Mouse (Mus musculus) lung, embryonic 15.5 days (tissue): ENCODE measurements around the gene Sephs2. TPM values are rescaled to one million over a fixed set of nuclear protein-coding genes. Genes with fewer than 3 reads are reported as not detected.
"Not testable (repeated sequence)": the region's sequence is repeated elsewhere in the genome, so short reads cannot be mapped to it uniquely, and the experiment has no call there.

Experiments used
- ATAC-seq: fragments of 200-750 bp; cut with Nextera tagmentation; 2 replicates; pipeline ENCODE4 v1.8.0; 2017; ENCODE audit warnings: moderate number of reproducible peaks, borderline replicate concordance; ENCODE audit not compliant: low FRiP score, low TSS enrichment; ENCODE audit errors: extremely low read depth
- H3K27ac ChIP-seq: fragments of 300-500 bp; sonication (generic); 2 replicates; pipeline ENCODE4 v1.5.1; 2015; ENCODE audit warnings: moderate library complexity, mild to moderate bottlenecking, inconsistent platforms
- H3K27me3 ChIP-seq: fragments of 300-500 bp; sonication (generic); 2 replicates; pipeline ENCODE4 v1.6.1; 2015; ENCODE audit warnings: inconsistent platforms
- H3K36me3 ChIP-seq: fragments of 300-500 bp; sonication (generic); 2 replicates; pipeline ENCODE4 v1.6.1; 2015; ENCODE audit warnings: inconsistent platforms
- H3K4me1 ChIP-seq: fragments of 300-500 bp; sonication (generic); 2 replicates; pipeline ENCODE4 v1.6.1; 2015; ENCODE audit warnings: inconsistent platforms
- H3K4me2 ChIP-seq: fragments of 300-500 bp; sonication (generic); 2 replicates; pipeline ENCODE4 v1.6.1; 2015; ENCODE audit warnings: inconsistent platforms, mild to moderate bottlenecking, moderate library complexity
- H3K4me3 ChIP-seq: fragments of 300-500 bp; sonication (generic); 2 replicates; pipeline ENCODE4 v1.5.1; 2015; ENCODE audit warnings: mild to moderate bottlenecking, inconsistent platforms
- H3K9ac ChIP-seq: fragments of 300-500 bp; sonication (generic); 2 replicates; pipeline ENCODE4 v1.6.1; 2015; ENCODE audit warnings: inconsistent platforms
- H3K9me3 ChIP-seq: fragments of 300-500 bp; sonication (generic); 2 replicates; pipeline ENCODE4 v1.6.1; 2016; ENCODE audit warnings: inconsistent platforms
- WGBS: fragments of 180-500 bp; shearing (Covaris S2); methylation state at CpG from one replicate; pipeline ENCODE4 v1.1.7; 2015; 5-methylcytosine and 5-hydroxymethylcytosine counted together
- polyA plus RNA-seq: library from polyadenylated mRNA; unstranded; fragments of >200 nt; fragmentation: Nextera tagmentation; extraction: Ambion mirVana; gene quantifications from 2 replicates; pipeline ENCODE4 v1.2.1, GENCODE M21; 2015

Sephs2 gene
- polyA plus RNA-seq, 1 experiment from 2014 or later, result 66.9 TPM

GRCm38 (mm10) chr7:127263526-127263925, 10.3 kb downstream of the Sephs2 start:
- no peak overlapping the region for H3K4me3 ChIP-seq
- H3K4me1 ChIP-seq, result peaks cover 17% of the 10 kb centered on the region
- no peak overlapping the region for H3K27ac ChIP-seq
- 97% methylated on average over 3 of the region's 3 CpGs for WGBS
- no peaks in the 10 kb centered on the region for H3K9me3 ChIP-seq
- no peaks in the 10 kb centered on the region for H3K36me3 ChIP-seq
- no peak for ATAC-seq
- H3K9ac ChIP-seq, result no peak overlapping the region
- no peaks in the 10 kb centered on the region for H3K27me3 ChIP-seq
- H3K4me2 ChIP-seq, result no peak overlapping the region

- Histone ChIP-seq H3K36me3 (0 out of 2 replicates have a peak, but pooled peaks cover 2% of the 10 kb centered on the region), H3K27ac (no peak overlapping the region), H3K4me2 (no peak overlapping the region), H3K9me3 (no peaks in the 10 kb centered on the region), H3K9ac (no peak overlapping the region), H3K27me3 (no peaks in the 10 kb centered on the region), H3K4me3 (no peak overlapping the region), H3K4me1 (peaks cover 17% of the 10 kb centered on the region)
- 64% methylated on average over 10 of the region's 10 CpGs for WGBS
- no peak for ATAC-seq
Observed at GRCm38 (mm10) chr7:127262218-127262961, 11.5 kb downstream of the Sephs2 start.

GRCm38 (mm10) chr7:127260309-127261111, 13.3 kb downstream of the Sephs2 start, which contains the start of gene Dctpp1:
Gene Dctpp1, minus strand, starts transcription at chr7:127260709.
- peak; percentile 98 for ATAC-seq
- no peaks in the 10 kb centered on the region for H3K9me3 ChIP-seq
- H3K9ac ChIP-seq, result peak within 1 kb of the TSS; percentile 54
- peak within 1 kb of the TSS; percentile 57 for H3K4me3 ChIP-seq
- H3K36me3 ChIP-seq, result peaks cover 9% of the 10 kb centered on the region
- WGBS, result under 1% methylated on average over 50 of the region's 50 CpGs
- H3K27ac ChIP-seq, result 0 out of 2 replicates have a peak within 1 kb of the TSS, but pooled peaks have one; percentile 10
- H3K27me3 ChIP-seq, result no peaks in the 10 kb centered on the region
- peaks cover 17% of the 10 kb centered on the region for H3K4me1 ChIP-seq
- peak within 1 kb of the TSS; percentile 62 for H3K4me2 ChIP-seq

GRCm38 (mm10) chr7:127259186-127259905, 14.5 kb downstream of the Sephs2 start:
- Histone ChIP-seq H3K27me3 (no peaks in the 10 kb centered on the region), H3K4me2 (peak overlapping the region; percentile 62), H3K36me3 (peaks cover 9% of the 10 kb centered on the region), H3K27ac (no peak overlapping the region), H3K4me1 (peaks cover 25% of the 10 kb centered on the region), H3K4me3 (peak overlapping the region; percentile 57), H3K9ac (peak overlapping the region; percentile 39), H3K9me3 (no peaks in the 10 kb centered on the region)
- ATAC-seq, result no peak
- WGBS, result 70% methylated on average over 8 of the region's 8 CpGs

- Histone ChIP-seq H3K27ac (no peak overlapping the region), H3K27me3 (no peaks in the 10 kb centered on the region), H3K9ac (no peak overlapping the region), H3K4me3 (no peak overlapping the region), H3K4me1 (peaks cover 25% of the 10 kb centered on the region), H3K36me3 (peaks cover 16% of the 10 kb centered on the region), H3K9me3 (no peaks in the 10 kb centered on the region), H3K4me2 (no peak overlapping the region)
- WGBS, result 82% methylated on average over 5 of the region's 5 CpGs
- ATAC-seq, result no peak
Observed at GRCm38 (mm10) chr7:127256518-127256917, 17.3 kb downstream of the Sephs2 start.

GRCm38 (mm10) chr7:127255965-127256364, 17.9 kb downstream of the Sephs2 start:
- no peak overlapping the region for H3K27ac ChIP-seq
- 87% methylated on average over 2 of the region's 2 CpGs for WGBS
- H3K4me1 ChIP-seq, result peaks cover 21% of the 10 kb centered on the region
- peaks cover 20% of the 10 kb centered on the region for H3K36me3 ChIP-seq
- no peaks in the 10 kb centered on the region for H3K9me3 ChIP-seq
- no peak overlapping the region for H3K4me2 ChIP-seq
- H3K4me3 ChIP-seq, result no peak overlapping the region
- H3K27me3 ChIP-seq, result no peaks in the 10 kb centered on the region
- ATAC-seq, result no peak
- no peak overlapping the region for H3K9ac ChIP-seq

- Histone ChIP-seq H3K9ac (peak overlapping the region; percentile 71), H3K9me3 (no peaks in the 10 kb centered on the region), H3K4me1 (peaks cover 20% of the 10 kb centered on the region), H3K4me2 (peak overlapping the region; percentile 96), H3K27me3 (no peaks in the 10 kb centered on the region), H3K4me3 (peak overlapping the region; percentile 53), H3K36me3 (peaks cover 22% of the 10 kb centered on the region), H3K27ac (peak overlapping the region; percentile 91; the same call in 1 of the 2 replicates)
- ATAC-seq, result no peak
- 14% methylated on average over 4 of the region's 4 CpGs for WGBS
Observed at GRCm38 (mm10) chr7:127255008-127255407, 18.8 kb downstream of the Sephs2 start.

- peak; percentile 93 for ATAC-seq
- H3K36me3 ChIP-seq, result peaks cover 28% of the 10 kb centered on the region
- peaks cover 10% of the 10 kb centered on the region for H3K4me1 ChIP-seq
- H3K9ac ChIP-seq, result peak overlapping the region; percentile 71
- H3K27me3 ChIP-seq, result no peaks in the 10 kb centered on the region
- H3K27ac ChIP-seq, result peak overlapping the region; percentile 91
- H3K4me3 ChIP-seq, result peak overlapping the region; percentile 53
- WGBS, result under 1% methylated on average over 136 of the region's 136 CpGs
- peak overlapping the region; percentile 96 for H3K4me2 ChIP-seq
- H3K9me3 ChIP-seq, result no peaks in the 10 kb centered on the region
Observed at GRCm38 (mm10) chr7:127253821-127254769, 19.8 kb downstream of the Sephs2 start.

GRCm38 (mm10) chr7:127253341-127253740, 20.5 kb downstream of the Sephs2 start:
- peak overlapping the region; percentile 96 for H3K4me2 ChIP-seq
- H3K9me3 ChIP-seq, result no peaks in the 10 kb centered on the region
- peak overlapping the region; percentile 91 for H3K27ac ChIP-seq
- H3K9ac ChIP-seq, result peak overlapping the region; percentile 50
- H3K36me3 ChIP-seq, result peaks cover 33% of the 10 kb centered on the region
- WGBS, result 74% methylated on average over 6 of the region's 6 CpGs
- no peaks in the 10 kb centered on the region for H3K27me3 ChIP-seq
- ATAC-seq, result no peak
- peaks cover 9% of the 10 kb centered on the region for H3K4me1 ChIP-seq
- peak overlapping the region; percentile 53 for H3K4me3 ChIP-seq

- ATAC-seq, result no peak
- WGBS, result 79% methylated on average over 2 of the region's 2 CpGs
- Histone ChIP-seq H3K9me3 (no peaks in the 10 kb centered on the region), H3K27me3 (no peaks in the 10 kb centered on the region), H3K9ac (no peak overlapping the region), H3K4me1 (peaks cover 9% of the 10 kb centered on the region), H3K4me2 (no peak overlapping the region), H3K27ac (no peak overlapping the region), H3K36me3 (peaks cover 35% of the 10 kb centered on the region), H3K4me3 (no peak overlapping the region)
Observed at GRCm38 (mm10) chr7:127252414-127252813, 21.4 kb downstream of the Sephs2 start.

- H3K4me1 ChIP-seq, result peaks cover 21% of the 10 kb centered on the region
- ATAC-seq, H3K9ac ChIP-seq, H3K4me2 ChIP-seq, H3K27me3 ChIP-seq, H3K4me3 ChIP-seq, H3K9me3 ChIP-seq, H3K27ac ChIP-seq: not testable (repeated sequence)
- peaks cover 28% of the 10 kb centered on the region for H3K36me3 ChIP-seq
- WGBS, result 90% methylated on average over 8 of the region's 8 CpGs
Observed at GRCm38 (mm10) chr7:127250511-127250910, 23.3 kb downstream of the Sephs2 start.
